Mouse (Mus musculus): ENCODE results near the gene Mef2b. TPM values are rescaled to one million over a fixed set of nuclear protein-coding genes. Genes with fewer than 3 reads are reported as not detected.

Mef2b gene
- total and polyA plus RNA-seq, 3 experiments = 60.1 to 232 (median 168) TPM

- no peak for TF ChIP-seq KAT2A (IDR thresholded peaks at IDR 0.05; ENCODE audit: insufficient replicate concordance, low read length)
- TF ChIP-seq BHLHE40 (IDR thresholded peaks at IDR 0.05; ENCODE audit: low read depth, low read length) = peak; percentile 55
- TF ChIP-seq ELF1 (IDR thresholded peaks at IDR 0.05; ENCODE audit: low read depth, low read length) = peak; percentile 29; the same call in 1 of the 2 replicates
- no peak for TF ChIP-seq E2F4 (IDR thresholded peaks at IDR 0.05; ENCODE audit: insufficient replicate concordance, low read depth, low read length)
- TF ChIP-seq JUND (conservative IDR thresholded peaks at IDR 0.05; ENCODE audit: low read depth, low read length) = no peak
- no peak for TF ChIP-seq MAFK (IDR thresholded peaks at IDR 0.05; ENCODE audit: insufficient replicate concordance, low read length)
These were observed 17.8 kb downstream of the Mef2b start (continued) for GRCm38 (mm10) chr8:70157240-70157800.

GRCm38 (mm10) chr8:70158069-70158853, 18.8 kb downstream of the Mef2b start:
- Histone ChIP-seq H3K9ac (ENCODE audit: insufficient read depth, low read depth) (peak overlapping the region; percentile 90), H3K27me3 (replicated peaks) (no peaks in the 10 kb centered on the region), H3K4me3 (replicated peaks in 1 of 3; ENCODE audit: low read depth in 2 of 3, low read length in 2 of 3, poor library complexity in 1 of 3) (peak overlapping the region; percentile 40 to 69 (median 41)), H3K4me1 (ENCODE audit: control insufficient read depth in 1 of 2, insufficient read depth in 2 of 2) (peaks cover 29 to 60% of the 10 kb centered on the region in 2 experiments), H3K27ac (ENCODE audit: insufficient read depth, low read depth) (peak overlapping the region; percentile 98), H3K36me3 (replicated peaks in 1 of 2; ENCODE audit: control insufficient read depth in 1 of 2, insufficient read depth in 1 of 2, low read length in 1 of 2) (peaks cover 44 to 58% of the 10 kb centered on the region in 2 experiments), H3K9me3 (replicated peaks; ENCODE audit: low read length) (no peaks in the 10 kb centered on the region), H3K4me2 (ENCODE audit: insufficient read depth, low read depth, poor library complexity, severe bottlenecking) (peak overlapping the region; percentile 93), H3K79me2 (replicated peaks; ENCODE audit: control insufficient read depth, extremely low read depth, insufficient read depth, poor library complexity, severe bottlenecking) (peaks cover 74% of the 10 kb centered on the region)
- peak; percentile 96 for DNase-seq (ENCODE audit: extremely low read depth)
- dilution Hi-C loops (cut with MboI; ENCODE audit: extremely low pct_ligation_motif_present, extremely low pct_unique_long_range_greater_than_20kb, low sequenced_read_pairs) (no loop called here), in situ Hi-C loops (cut with MboI; ENCODE audit: low pct_ligation_motif_present, low pct_unique_long_range_greater_than_20kb, low sequenced_read_pairs) (no loop called here)
- no peak for TF ChIP-seq GABPA (IDR thresholded peaks at IDR 0.05; ENCODE audit: insufficient replicate concordance, low read depth, low read length)
- TF ChIP-seq BHLHE40 (IDR thresholded peaks at IDR 0.05; ENCODE audit: low read depth, low read length) = peak; percentile 99
- TF ChIP-seq EP300 (IDR thresholded peaks at IDR 0.05; ENCODE audit: low read length) = peak; percentile 97
- TF ChIP-seq CHD2 (IDR thresholded peaks at IDR 0.05; ENCODE audit: low read length) = peak; percentile 81
- TF ChIP-seq USF2 (conservative IDR thresholded peaks at IDR 0.05; ENCODE audit: low read depth, low read length) = no peak
- peak; percentile 98 for TF ChIP-seq MAZ (IDR thresholded peaks at IDR 0.05; ENCODE audit: low read depth, low read length)
- peak; percentile 99 for TF ChIP-seq RCOR1 (conservative IDR thresholded peaks at IDR 0.05; ENCODE audit: low read depth, low read length)
- TF ChIP-seq E2F4 (IDR thresholded peaks at IDR 0.05; ENCODE audit: insufficient replicate concordance, low read depth, low read length) = peak; percentile 18; the same call in 1 of the 2 replicates
- peak; percentile 95 for TF ChIP-seq ETS1 (conservative IDR thresholded peaks at IDR 0.05; ENCODE audit: low read depth, low read length)
- no peak for TF ChIP-seq USF1 (IDR thresholded peaks at IDR 0.05; ENCODE audit: low read depth, low read length)
- no peak for TF ChIP-seq JUND (conservative IDR thresholded peaks at IDR 0.05; ENCODE audit: low read depth, low read length)
- TF ChIP-seq MYC (IDR thresholded peaks at IDR 0.05; ENCODE audit: low read depth, low read length) = peak; percentile 97; the same call in 1 of the 2 replicates
- TF ChIP-seq NRF1 (IDR thresholded peaks at IDR 0.05; ENCODE audit: low read depth, low read length) = peak; percentile 40; the same call in 1 of the 2 replicates
- no peak; the same call in 1 of the 2 replicates for TF ChIP-seq NELFE (IDR thresholded peaks at IDR 0.05; ENCODE audit: low read depth, low read length)
- peak; percentile 69 for TF ChIP-seq ZMIZ1 (IDR thresholded peaks at IDR 0.05; ENCODE audit: low read depth, low read length)
- peak; percentile 35; the same call in 1 of the 2 replicates for TF ChIP-seq POLR2AphosphoS2 (IDR thresholded peaks at IDR 0.05; ENCODE audit: low read depth, low read length)
- peak; percentile 87; the same call in 1 of the 2 replicates for TF ChIP-seq UBTF (IDR thresholded peaks at IDR 0.05; ENCODE audit: low read depth, low read length)
- TF ChIP-seq TCF12 (IDR thresholded peaks at IDR 0.05; ENCODE audit: low read depth, low read length) = peak; percentile 100
- TF ChIP-seq IRF4 (IDR thresholded peaks at IDR 0.05; ENCODE audit: low read depth, low read length) = peak; percentile 98
- peak; percentile 66; the same call in 1 of the 2 replicates for TF ChIP-seq ZNF384 (IDR thresholded peaks at IDR 0.05; ENCODE audit: low read depth, low read length)
- peak; percentile 81 for TF ChIP-seq MXI1 (IDR thresholded peaks at IDR 0.05; ENCODE audit: low read depth, low read length)
- TF ChIP-seq ZC3H11A (IDR thresholded peaks at IDR 0.05; ENCODE audit: low read depth, low read length) = no peak; the same call in 1 of the 2 replicates
- peak; percentile 78 for TF ChIP-seq ELF1 (IDR thresholded peaks at IDR 0.05; ENCODE audit: low read depth, low read length)
- peak in 1 of 2 experiments; percentile 21; a peak in 1 of 4 replicates for TF ChIP-seq CTCF (conservative IDR thresholded peaks at IDR 0.05 in 1 of 2, IDR thresholded peaks at IDR 0.05 in 1 of 2; ENCODE audit: low read depth in 2 of 2, low read length in 2 of 2)
- TF ChIP-seq MAX (IDR thresholded peaks at IDR 0.05; ENCODE audit: low read length) = peak; percentile 97
- TF ChIP-seq KAT2A (IDR thresholded peaks at IDR 0.05; ENCODE audit: insufficient replicate concordance, low read length) = peak; percentile 63; the same call in 1 of the 2 replicates
- no peak for TF ChIP-seq PAX5 (IDR thresholded peaks at IDR 0.05; ENCODE audit: low read length)
- peak; percentile 10; the same call in 1 of the 2 replicates for TF ChIP-seq JUN (IDR thresholded peaks at IDR 0.05; ENCODE audit: insufficient read depth, low read depth, low read length)
- TF ChIP-seq SIN3A (IDR thresholded peaks at IDR 0.05; ENCODE audit: low read length) = peak; percentile 90
- peak; percentile 90 for TF ChIP-seq MEF2A (IDR thresholded peaks at IDR 0.05; ENCODE audit: borderline replicate concordance, low read depth, low read length)
- peak; percentile 81 for TF ChIP-seq TBP (conservative IDR thresholded peaks at IDR 0.05; ENCODE audit: low read depth, low read length)
- TF ChIP-seq MAFK (IDR thresholded peaks at IDR 0.05; ENCODE audit: insufficient replicate concordance, low read length) = peak; percentile 55
